Mouse (Mus musculus): ENCODE measurements around the gene Clcn5.

The Clcn5 gene

GRCm38 (mm10) chrX:7259718-7260117, 59.4 kb downstream of the Clcn5 start:
- POLR2A ChIA-PET, result interaction anchor here in 1 of 4 experiments (1.9 kb wide), 1 partner anchor 59 kb away, joined by 5 read pairs; the partner anchor contains the start of gene Clcn5
- CTCF ChIA-PET, result no interaction called here

- ChIA-PET CTCF (no interaction called here), POLR2A (no interaction called here)
Observed at GRCm38 (mm10) chrX:7256022-7256421, 63.1 kb downstream of the Clcn5 start.

GRCm38 (mm10) chrX:7204099-7204498, 115.1 kb downstream of the Clcn5 start:
- CTCF ChIA-PET, result interaction anchor here in 1 of 4 experiments (0.5 kb wide), 1 partner anchor 264 kb away, joined by 3 read pairs; no protein-coding TSS in a partner anchor

GRCm38 (mm10) chrX:7203535-7203934, 115.6 kb downstream of the Clcn5 start:
- POLR2A ChIA-PET, result no interaction called here

More at GRCm38 (mm10) chrX:7204099-7204498, 115.1 kb downstream of the Clcn5 start:
- POLR2A ChIA-PET, result no interaction called here

GRCm38 (mm10) chrX:7197833-7198232, 121.3 kb downstream of the Clcn5 start:
- ChIA-PET CTCF (no interaction called here), POLR2A (no interaction called here)

More at GRCm38 (mm10) chrX:7203535-7203934, 115.6 kb downstream of the Clcn5 start:
- CTCF ChIA-PET, result no interaction called here

- POLR2A ChIA-PET, result no interaction called here
- CTCF ChIA-PET, result no interaction called here
Observed at GRCm38 (mm10) chrX:7190816-7191215, 128.3 kb downstream of the Clcn5 start.

GRCm38 (mm10) chrX:7188311-7188807, 130.8 kb downstream of the Clcn5 start:
- POLR2A ChIA-PET, result interaction anchor here in 2 of 4 experiments (1.0 kb wide), 2 partner anchors 12 to 16 kb away, joined by 3 read pairs; no protein-coding TSS in a partner anchor
- CTCF ChIA-PET, result no interaction called here

GRCm38 (mm10) chrX:7187455-7188310, 131.5 kb downstream of the Clcn5 start:
- CTCF ChIA-PET, result no interaction called here
- POLR2A ChIA-PET, result interaction anchor here in 2 of 4 experiments (1.0 kb wide), 2 partner anchors 13 to 16 kb away, joined by 3 read pairs; no protein-coding TSS in a partner anchor

- ChIA-PET CTCF (no interaction called here), POLR2A (no interaction called here)
Observed at GRCm38 (mm10) chrX:7170156-7170555, 149.0 kb downstream of the Clcn5 start.

GRCm38 (mm10) chrX:7168799-7169198, 150.4 kb downstream of the Clcn5 start:
- ChIA-PET CTCF (no interaction called here), POLR2A (no interaction called here)

- POLR2A ChIA-PET, result no interaction called here
- CTCF ChIA-PET, result interaction anchor here in 1 of 4 experiments (0.6 kb wide), 1 partner anchor 115 kb away, joined by 6 read pairs; no protein-coding TSS in a partner anchor
Observed at GRCm38 (mm10) chrX:7157976-7158375, 161.2 kb downstream of the Clcn5 start.

- POLR2A ChIA-PET, result no interaction called here
- CTCF ChIA-PET, result no interaction called here
Observed at GRCm38 (mm10) chrX:7156026-7156732, 163.0 kb downstream of the Clcn5 start.

GRCm38 (mm10) chrX:7150129-7150528, 169.0 kb downstream of the Clcn5 start:
- POLR2A ChIA-PET, result no interaction called here
- CTCF ChIA-PET, result no interaction called here

GRCm38 (mm10) chrX:7146156-7146555, 173.0 kb downstream of the Clcn5 start:
- CTCF ChIA-PET, result no interaction called here
- POLR2A ChIA-PET, result no interaction called here

- ChIA-PET POLR2A (no interaction called here), CTCF (no interaction called here)
Observed at GRCm38 (mm10) chrX:7121618-7122280, 197.4 kb downstream of the Clcn5 start.

GRCm38 (mm10) chrX:7114885-7115284, 204.3 kb downstream of the Clcn5 start:
- CTCF ChIA-PET, result no interaction called here
- POLR2A ChIA-PET, result no interaction called here

All from embryonic stem cell, embryonic (primary cell).